In genomic region chr3:31769193-31769592, GRCm38 (mm10) we compare ENCODE assay signal across 10 mouse cellular contexts.
DNase-seq lines count a peak whose midpoint lies in the region; ATAC-seq and TF ChIP-seq lines count a peak whose summit lies in the region.
"Had no signal": no experiment of that assay in that cellular context is flagged by ENCODE, and none has a peak within 500 bp of the region (broad histone marks: within the 10 kb centered on the region; RNA-seq: fewer than 3 reads in every experiment).

No protein-coding gene starts in this region.

- H3K4me3 ChIP-seq in gastrocnemius, adult 2 months: no peak overlapping the region
- no peak overlapping the region for H3K4me3 ChIP-seq in liver, postnatal 0 days (ENCODE audit: low read depth, low read length)
- H3K4me3 ChIP-seq in liver, embryonic 12.5 days: no peak overlapping the region
- no peak overlapping the region for H3K4me3 ChIP-seq in neural tube, embryonic 13.5 days
- H3K4me3 ChIP-seq: embryonic facial prominence, embryonic 13.5 days; megakaryocyte, embryonic 14.5 days had no signal

- ATAC-seq in liver, postnatal 0 days: no peak
- no peak for ATAC-seq in liver, embryonic 12.5 days
- ATAC-seq in neural tube, embryonic 13.5 days (ENCODE audit: low read depth): peak; percentile 47; the same call in 1 of the 2 replicates

- intact Hi-C loops in gastrocnemius, adult 2 months (cut with DNase I): no loop called here
- intact Hi-C loops in gastrocnemius, postnatal 14 days (cut with DNase I; ENCODE audit: low total_unique reads): no loop called here

- H3K4me2 ChIP-seq in liver, postnatal 0 days (ENCODE audit: low read depth, low read length): no peak overlapping the region
- no peak overlapping the region for H3K4me2 ChIP-seq in liver, embryonic 12.5 days
- no peak overlapping the region for H3K4me2 ChIP-seq in neural tube, embryonic 13.5 days
- H3K4me2 ChIP-seq: embryonic facial prominence, embryonic 13.5 days had no signal

- H3K27ac ChIP-seq in gastrocnemius, adult 2 months: no peak overlapping the region
- H3K27ac ChIP-seq in liver, postnatal 0 days (ENCODE audit: low read depth): no peak overlapping the region
- no peak overlapping the region for H3K27ac ChIP-seq in liver, embryonic 12.5 days
- no peak overlapping the region for H3K27ac ChIP-seq in neural tube, embryonic 13.5 days (replicated peaks)
- H3K27ac ChIP-seq: embryonic facial prominence, embryonic 13.5 days had no signal

- no peaks in the 10 kb centered on the region for H3K4me1 ChIP-seq in liver, postnatal 0 days (ENCODE audit: insufficient read depth)
- no peaks in the 10 kb centered on the region for H3K4me1 ChIP-seq in liver, embryonic 12.5 days
- H3K4me1 ChIP-seq in neural tube, embryonic 13.5 days (replicated peaks): no peaks in the 10 kb centered on the region
- H3K4me1 ChIP-seq: megakaryocyte, embryonic 14.5 days had no signal

- no peak for DNase-seq in gastrocnemius, adult 2 months
- no peak for DNase-seq in gastrocnemius, postnatal 14 days
- DNase-seq in liver, postnatal 0 days: no peak
- peak; percentile 64 for DNase-seq in R1 (ENCODE audit: low read depth, low spot score)
- DNase-seq in urinary bladder, postnatal 36 days (ENCODE audit: low spot score in 2 of 2): no peak
- no peak for DNase-seq in spleen, adult 18-20 months

- H3K36me3 ChIP-seq in liver, postnatal 0 days (replicated peaks; ENCODE audit: insufficient read depth, low read length): no peaks in the 10 kb centered on the region
- H3K36me3 ChIP-seq in liver, embryonic 12.5 days: no peaks in the 10 kb centered on the region
- no peaks in the 10 kb centered on the region for H3K36me3 ChIP-seq in neural tube, embryonic 13.5 days
- H3K36me3 ChIP-seq: embryonic facial prominence, embryonic 13.5 days had no signal

- H3K9ac ChIP-seq in liver, postnatal 0 days (replicated peaks): no peak overlapping the region
- H3K9ac ChIP-seq in liver, embryonic 12.5 days: no peak overlapping the region
- no peak overlapping the region for H3K9ac ChIP-seq in neural tube, embryonic 13.5 days
- H3K9ac ChIP-seq: embryonic facial prominence, embryonic 13.5 days had no signal

- WGBS in liver, postnatal 0 days (ENCODE audit: insufficient replicate concordance): 72% methylated on average over 1 of the region's 1 CpGs
- 66% methylated on average over 1 of the region's 1 CpGs for WGBS in liver, embryonic 12.5 days (ENCODE audit: insufficient replicate concordance)
- WGBS in neural tube, embryonic 13.5 days: 83% methylated on average over 1 of the region's 1 CpGs

- H3K9me3 ChIP-seq in liver, postnatal 0 days (ENCODE audit: low read length): no peaks in the 10 kb centered on the region
- H3K9me3 ChIP-seq in liver, embryonic 12.5 days (replicated peaks): no peaks in the 10 kb centered on the region
- H3K9me3 ChIP-seq in neural tube, embryonic 13.5 days: no peaks in the 10 kb centered on the region
- H3K9me3 ChIP-seq: embryonic facial prominence, embryonic 13.5 days; megakaryocyte, embryonic 14.5 days had no signal

- no peak for TF ChIP-seq EP300 in liver, postnatal 0 days (IDR thresholded peaks at IDR 0.05; ENCODE audit: low read depth)

- no peaks in the 10 kb centered on the region for H3K27me3 ChIP-seq in liver, postnatal 0 days (ENCODE audit: insufficient read depth, low read length)
- no peaks in the 10 kb centered on the region for H3K27me3 ChIP-seq in liver, embryonic 12.5 days (replicated peaks)
- no peaks in the 10 kb centered on the region for H3K27me3 ChIP-seq in neural tube, embryonic 13.5 days
- H3K27me3 ChIP-seq: embryonic facial prominence, embryonic 13.5 days; megakaryocyte, embryonic 14.5 days had no signal

- TF ChIP-seq CTCF in gastrocnemius, adult 2 months (IDR thresholded peaks at IDR 0.05): peak; percentile 52
- peak; percentile 28 for TF ChIP-seq CTCF in liver, postnatal 0 days (IDR thresholded peaks at IDR 0.05; ENCODE audit: low read depth)
